Mouse (Mus musculus) left cerebral cortex, postnatal 10 days (tissue): ENCODE measurements at regions not wholly inside any gene's neighbourhood (a gene's known extent, or its start where the extent isn't known, plus 50 kb on each side); places are given as distances from the start of the nearest gene placed in this dataset.

ENCODE experiments used
- DNase-seq, 2 experiments: peaks; one replicate each; pipeline ENCODE4 v3.0.0; 2021 to 2022; ENCODE audit warnings: low spot score in 2 of 2, mixed read lengths in 1 of 2; ENCODE audit errors: extremely low spot score in 1 of 2
- intact Hi-C: fragments of 180-260 bp; cut with DNase I; formaldehyde crosslinking; loops from one replicate; pipeline ENCODE4 v1.15.1; 2025

GRCm38 (mm10) chr5:12209631-12210030 lies 173.6 kb upstream of the Sema3d start:
- intact Hi-C loops: no loop called here
- no peak for DNase-seq

- DNase-seq: no peak
Measured at GRCm38 (mm10) chr5:12213448-12213847, 169.7 kb upstream of the Sema3d start.

GRCm38 (mm10) chr5:12219424-12220107 lies 163.6 kb upstream of the Sema3d start:
- intact Hi-C loops: no loop called here
- DNase-seq: no peak

More at GRCm38 (mm10) chr5:12213448-12213847, 169.7 kb upstream of the Sema3d start:
- intact Hi-C loops: no loop called here

GRCm38 (mm10) chr5:12222622-12223021 lies 160.6 kb upstream of the Sema3d start:
- intact Hi-C loops: no loop called here
- DNase-seq: no peak

GRCm38 (mm10) chr5:12233377-12234096 lies 149.6 kb upstream of the Sema3d start:
- no peak for DNase-seq
- intact Hi-C loops: no loop called here

GRCm38 (mm10) chr5:12243179-12243805 lies 139.9 kb upstream of the Sema3d start:
- intact Hi-C loops: no loop called here
- no peak for DNase-seq

- intact Hi-C loops: no loop called here
- no peak for DNase-seq
Measured at GRCm38 (mm10) chr5:12293685-12294084, 89.5 kb upstream of the Sema3d start.

- intact Hi-C loops: no loop called here
- no peak for DNase-seq
Measured at GRCm38 (mm10) chr5:12297331-12297730, 85.9 kb upstream of the Sema3d start.

- no peak for DNase-seq
- intact Hi-C loops: no loop called here
Measured at GRCm38 (mm10) chr5:12301833-12302808, 81.1 kb upstream of the Sema3d start.

- DNase-seq: no peak
- intact Hi-C loops: no loop called here
Measured at GRCm38 (mm10) chr5:12309408-12309807, 73.8 kb upstream of the Sema3d start.

GRCm38 (mm10) chr5:12332648-12333305 lies 50.4 kb upstream of the Sema3d start:
- intact Hi-C loops: no loop called here
- DNase-seq: no peak
